Mouse (Mus musculus) kidney, postnatal 4 days (tissue): ENCODE results near the gene Synm.

ENCODE experiments used
- DNase-seq, 2 experiments: peaks; one replicate each; pipeline ENCODE4 v3.0.0; 2021; ENCODE audit warnings: mixed read lengths in 2 of 2

Synm gene

DNA sequence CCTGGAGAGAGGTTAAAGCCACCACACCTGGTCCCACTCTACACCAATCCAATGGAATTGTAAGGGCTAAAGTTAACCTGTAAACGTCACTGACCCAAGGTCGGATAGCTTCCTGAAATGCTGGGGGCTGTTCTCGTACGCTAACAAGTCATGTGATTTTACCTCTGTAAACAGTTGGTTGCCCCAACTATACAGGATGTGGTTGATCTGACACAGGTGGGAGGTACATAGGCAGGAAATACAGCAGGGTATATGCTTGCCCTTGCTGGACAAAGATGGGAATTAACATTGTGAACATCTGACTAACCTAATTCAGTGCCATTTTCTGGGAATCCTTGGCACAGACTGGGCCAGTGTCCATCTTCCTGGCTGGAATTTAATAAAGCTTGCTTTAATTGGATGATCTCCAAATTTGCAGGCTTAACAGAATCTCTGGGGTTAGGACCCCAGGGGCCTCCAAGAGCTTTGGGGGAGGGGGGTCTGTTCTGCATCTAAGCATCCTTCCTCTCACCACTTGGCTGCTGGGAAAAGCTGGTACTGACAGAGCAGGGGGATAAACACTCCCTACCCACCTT lies 11.7 kb downstream of the Synm start:
- DNase-seq = no peak

DNA sequence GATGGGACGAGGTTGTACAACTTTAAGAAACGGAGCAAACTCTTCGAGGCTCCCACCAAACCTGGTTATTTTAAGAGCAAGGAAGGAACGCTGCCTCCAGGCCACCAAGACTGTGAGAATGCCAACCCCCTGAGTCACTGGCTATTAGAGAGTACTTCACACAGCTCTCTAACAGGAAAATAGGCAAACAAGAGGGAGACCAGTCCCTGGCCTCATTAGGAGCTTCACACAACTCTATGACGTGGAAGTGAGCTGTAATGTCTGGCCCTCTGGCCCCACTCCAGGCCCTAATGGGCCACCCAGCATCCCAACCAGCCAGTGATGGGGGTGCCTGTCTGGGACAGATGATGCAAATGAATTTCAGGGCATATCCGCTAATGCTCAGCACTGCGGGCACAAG lies 17.8 kb downstream of the Synm start:
- no peak for DNase-seq

DNA sequence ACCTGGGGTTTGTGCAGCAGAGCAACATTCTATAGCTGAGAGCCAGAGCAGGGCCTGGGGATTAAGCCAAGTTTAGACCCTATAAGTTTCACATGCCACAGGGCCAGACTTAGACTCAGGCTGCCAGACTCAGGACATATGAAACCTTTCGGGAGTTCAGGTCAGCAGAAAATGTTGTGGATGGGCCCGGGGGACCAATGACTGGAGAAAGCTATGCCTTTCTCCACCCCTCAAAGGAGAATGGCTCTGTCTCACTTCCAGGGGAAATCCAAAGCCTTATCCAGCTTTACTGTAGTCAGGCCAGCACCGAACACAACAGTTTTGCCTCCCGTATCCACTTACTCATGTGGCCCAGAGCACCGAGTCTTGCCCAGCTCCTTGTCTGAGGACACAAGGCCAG lies 18.7 kb downstream of the Synm start:
- no peak for DNase-seq

- DNase-seq = no peak
These were observed 19.2 kb downstream of the Synm start for GRCm38 (mm10) chr7:67740382-67740781.

DNA sequence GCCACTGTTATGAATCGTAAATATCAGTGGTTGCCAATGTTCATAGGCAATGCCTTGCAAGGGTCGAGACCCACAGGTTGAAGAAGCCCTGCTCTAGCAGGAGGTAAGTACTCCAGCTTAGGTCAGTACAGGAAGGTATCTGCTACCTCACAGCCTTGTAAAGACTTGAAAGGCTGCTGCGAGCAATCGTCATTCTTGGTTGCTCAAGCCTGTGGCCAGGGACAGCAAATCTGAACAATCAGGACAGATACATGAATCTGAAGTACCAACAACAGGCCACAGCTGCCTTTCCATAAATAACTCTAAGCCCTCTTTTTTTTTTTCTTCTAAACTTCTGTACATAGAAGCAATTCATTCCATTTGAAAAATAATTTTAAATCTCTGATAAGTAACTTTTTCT lies 27.3 kb downstream of the Synm start:
- no peak for DNase-seq

DNA sequence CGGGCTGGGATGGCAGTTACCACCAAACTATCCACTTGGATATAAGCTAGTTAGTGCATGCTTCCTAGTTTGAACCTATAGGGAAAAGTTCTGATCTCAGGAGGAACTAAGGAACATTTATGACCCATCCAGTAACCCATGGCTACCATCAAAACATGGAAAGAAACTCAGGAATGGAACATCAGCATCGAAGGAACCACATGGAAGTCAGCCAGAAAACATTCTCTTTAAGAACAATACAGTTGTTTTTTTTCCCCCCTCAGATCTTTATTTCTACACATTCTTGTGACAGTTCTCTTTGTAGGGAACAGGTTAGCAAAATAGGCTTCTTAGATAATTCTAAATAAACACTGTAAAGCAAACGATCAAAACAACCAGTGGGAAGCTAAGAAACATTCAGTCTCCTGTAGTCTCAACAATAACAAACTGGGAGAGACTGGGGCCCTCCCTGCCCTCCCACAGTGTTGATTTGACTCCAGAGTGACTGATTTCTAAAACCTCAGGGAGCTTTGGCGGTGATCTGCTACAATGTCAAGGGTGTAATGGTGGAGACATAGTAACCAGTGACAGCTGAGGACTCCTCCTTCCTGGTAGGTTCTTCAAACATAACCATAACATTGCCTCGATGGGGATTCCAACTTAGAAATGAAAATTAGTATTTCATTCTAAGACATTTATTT lies 29.0 kb downstream of the Synm start:
- DNase-seq = peak in 1 of 2 experiments; percentile 22

- no peak for DNase-seq
These were observed 30.7 kb downstream of the Synm start for GRCm38 (mm10) chr7:67728809-67729208.

DNA sequence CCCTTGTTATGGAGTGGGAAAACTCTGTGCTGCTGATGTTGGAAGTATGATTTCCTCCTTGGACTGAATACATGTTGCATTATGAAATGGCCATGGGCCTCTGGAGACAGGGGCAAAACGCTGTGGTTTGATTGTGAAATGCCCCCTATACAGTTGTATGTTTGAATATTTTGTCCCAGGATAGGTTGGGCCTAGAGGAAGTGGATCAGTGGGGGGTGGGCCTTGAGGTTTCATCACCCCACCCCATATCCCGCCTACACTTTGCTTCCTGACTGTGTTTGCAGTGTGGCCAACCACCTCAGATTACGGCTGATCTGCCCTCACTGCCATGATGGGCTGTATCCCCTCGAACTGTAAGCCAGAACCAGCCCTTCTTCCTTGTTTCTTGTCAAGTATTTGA lies 31.3 kb downstream of the Synm start:
- no peak for DNase-seq

DNA sequence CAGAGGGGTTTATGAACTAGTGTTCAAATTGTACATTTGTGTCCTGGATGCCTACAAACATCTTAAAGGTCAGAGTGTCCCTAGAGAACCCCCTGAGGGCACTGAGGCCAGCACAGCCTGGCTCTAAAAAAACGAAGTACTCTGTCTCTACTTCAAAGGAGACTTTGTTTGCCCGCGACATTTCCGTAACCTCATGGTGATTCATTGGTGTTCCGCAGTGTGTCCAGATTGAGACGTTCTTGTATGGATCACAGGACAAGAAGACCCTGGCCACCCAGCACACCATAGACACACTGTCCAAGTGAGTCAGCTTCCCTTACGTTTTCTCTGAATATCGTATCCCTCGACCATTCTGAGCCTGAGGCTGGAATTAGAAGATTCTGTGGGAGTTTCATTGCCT lies 34.5 kb downstream of the Synm start:
- no peak for DNase-seq

DNA sequence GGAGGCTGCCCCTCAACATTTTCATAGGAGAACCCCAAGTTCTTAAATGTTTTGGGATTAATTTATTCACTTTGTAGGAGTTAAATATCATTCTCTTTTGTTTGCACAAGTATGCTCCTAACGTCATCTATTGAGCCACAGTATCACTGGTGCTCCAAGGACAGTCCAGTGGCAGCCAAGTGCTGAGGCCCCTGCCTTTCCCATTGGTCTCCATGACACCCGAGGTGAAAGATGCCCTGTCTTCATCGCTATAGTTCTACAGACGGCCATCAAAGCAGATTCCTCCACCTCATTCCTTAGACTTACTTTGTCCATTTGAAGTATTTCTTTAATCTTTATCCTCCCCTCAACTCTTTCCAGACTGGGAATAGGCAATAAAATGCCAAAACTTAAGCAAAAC lies 35.0 kb downstream of the Synm start:
- no peak for DNase-seq

DNA sequence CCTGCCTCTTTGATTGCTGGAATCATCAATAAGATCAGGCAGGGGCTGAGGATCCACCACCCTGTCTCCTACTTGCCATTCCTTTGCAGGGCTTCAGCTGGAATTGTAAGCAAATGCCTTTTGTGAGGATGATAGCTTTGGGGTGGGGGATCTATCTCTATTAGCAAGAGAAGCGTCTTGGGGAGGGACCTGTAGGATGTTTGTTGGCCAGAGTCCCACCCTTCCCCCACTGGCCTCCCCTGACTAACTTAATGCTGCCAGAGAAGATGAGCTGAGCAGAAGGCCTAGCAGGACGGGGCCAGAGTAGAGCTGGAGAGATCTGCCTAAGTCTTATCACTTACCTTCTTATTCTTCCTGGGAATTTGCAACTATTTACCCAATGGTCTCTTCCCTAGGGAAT lies 37.4 kb downstream of the Synm start:
- DNase-seq = no peak

GRCm38 (mm10) chr7:67718804-67719203 lies 40.7 kb downstream of the Synm start:
- DNase-seq = peak in 1 of 2 experiments; percentile 21

- no peak for DNase-seq
These were observed 42.0 kb downstream of the Synm start for GRCm38 (mm10) chr7:67717520-67717919.

DNA sequence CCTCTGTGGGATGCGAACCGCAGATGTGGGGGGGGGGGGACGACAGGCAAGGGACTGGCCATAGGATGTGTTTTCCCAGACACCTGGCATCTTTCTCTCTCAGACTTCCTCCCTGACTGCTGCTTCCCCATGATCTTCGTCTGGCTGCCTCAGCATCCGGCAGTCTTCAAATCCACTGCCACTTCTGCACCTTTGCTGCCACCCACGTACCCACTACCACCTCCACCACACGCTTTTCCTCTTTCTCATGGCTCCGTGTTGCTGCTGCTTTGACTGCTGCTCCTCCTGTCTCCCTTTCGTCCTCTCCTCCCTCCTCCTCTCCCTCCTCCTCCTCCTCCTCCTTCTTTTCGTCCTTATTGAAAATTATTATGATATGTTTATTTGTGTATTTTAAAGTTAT lies 42.6 kb downstream of the Synm start:
- no peak for DNase-seq

GRCm38 (mm10) chr7:67716213-67716878 lies 43.2 kb downstream of the Synm start:
- DNase-seq = no peak

GRCm38 (mm10) chr7:67715176-67715575 lies 44.4 kb downstream of the Synm start:
- no peak for DNase-seq

GRCm38 (mm10) chr7:67713820-67714510 lies 45.6 kb downstream of the Synm start:
- DNase-seq = peak; percentile 37 to 46

DNA sequence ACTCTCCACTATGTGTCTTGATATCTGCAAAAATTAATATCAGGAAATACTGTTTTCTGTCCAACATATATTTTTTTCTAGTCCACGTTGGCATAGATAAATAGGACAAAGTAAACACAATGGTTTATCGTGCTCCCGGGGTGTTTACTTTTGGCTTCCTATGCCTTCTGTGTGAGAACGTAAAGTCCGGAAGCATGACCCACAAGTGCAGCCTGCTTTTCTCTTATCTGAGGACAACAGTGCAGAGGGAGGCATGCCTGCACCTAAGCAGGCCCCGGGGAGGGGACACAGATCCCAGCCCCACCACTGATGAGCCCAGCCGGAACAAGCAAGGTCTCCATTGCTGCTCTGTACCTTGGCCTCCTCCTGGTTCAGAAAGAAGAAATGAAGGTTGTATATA lies 49.3 kb downstream of the Synm start:
- no peak for DNase-seq

- DNase-seq = no peak
These were observed 51.4 kb downstream of the Synm start for GRCm38 (mm10) chr7:67708160-67708559.

- DNase-seq = no peak
These were observed 58.2 kb downstream of the Synm start for GRCm38 (mm10) chr7:67701252-67701914.

- peak; percentile 60 to 65 for DNase-seq
These were observed 58.7 kb downstream of the Synm start for GRCm38 (mm10) chr7:67700846-67701245.

- no peak for DNase-seq
These were observed 60.2 kb downstream of the Synm start for GRCm38 (mm10) chr7:67699301-67699700.
